Mouse (Mus musculus) testis, adult 2 months (tissue): ENCODE data around the gene Hdac10. TPM values are rescaled to one million over a fixed set of nuclear protein-coding genes. Genes with fewer than 3 reads are reported as not detected.

Experiments
- H3K27ac ChIP-seq: fragments of 200-500 bp; 2 replicates; pipeline ENCODE4 v1.5.1; 2012; ENCODE audit warnings: low read depth, low read length; ENCODE audit not compliant: control insufficient read depth, insufficient read depth
- H3K27me3 ChIP-seq: fragments of 200-500 bp; 2 replicates; pipeline ENCODE4 v1.6.1; 2012; ENCODE audit warnings: mild to moderate bottlenecking, low read length, moderate library complexity; ENCODE audit not compliant: control insufficient read depth, insufficient read depth
- H3K36me3 ChIP-seq: fragments of 200-500 bp; 2 replicates; pipeline ENCODE4 v1.6.1; 2012; ENCODE audit warnings: mild to moderate bottlenecking, low read length; ENCODE audit not compliant: control insufficient read depth, insufficient read depth
- H3K4me1 ChIP-seq: fragments of 200-500 bp; 2 replicates; pipeline ENCODE4 v1.6.1; 2012; ENCODE audit warnings: low read length; ENCODE audit not compliant: control insufficient read depth, insufficient read depth
- H3K4me3 ChIP-seq: fragments of 200-500 bp; 2 replicates; pipeline ENCODE4 v1.5.1; 2012; ENCODE audit warnings: low read depth, mild to moderate bottlenecking, low read length, moderate library complexity, mixed read lengths; ENCODE audit not compliant: control insufficient read depth
- CTCF ChIP-seq: fragments of 200-500 bp; IDR thresholded peaks from 2 replicates; pipeline ENCODE4 v1.5.1; 2012; ENCODE audit warnings: low read depth, mild to moderate bottlenecking, inconsistent platforms, low read length, moderate library complexity; ENCODE audit not compliant: control insufficient read depth, insufficient read depth, insufficient replicate concordance
- POLR2A ChIP-seq: fragments of 200-500 bp; IDR thresholded peaks from 2 replicates; pipeline ENCODE4 v1.6.1; 2012; ENCODE audit warnings: low read depth, mild to moderate bottlenecking, inconsistent platforms, low read length, moderate library complexity; ENCODE audit not compliant: control insufficient read depth
- polyA plus RNA-seq: library from polyadenylated mRNA; depleted of rRNA; stranded (reverse); fragments of >200 nt; gene quantifications from 2 replicates; pipeline ENCODE4 v1.2.3, GENCODE M21; 2012

Gene Hdac10
- polyA plus RNA-seq, 1 experiment: 4.5 TPM

DNA sequence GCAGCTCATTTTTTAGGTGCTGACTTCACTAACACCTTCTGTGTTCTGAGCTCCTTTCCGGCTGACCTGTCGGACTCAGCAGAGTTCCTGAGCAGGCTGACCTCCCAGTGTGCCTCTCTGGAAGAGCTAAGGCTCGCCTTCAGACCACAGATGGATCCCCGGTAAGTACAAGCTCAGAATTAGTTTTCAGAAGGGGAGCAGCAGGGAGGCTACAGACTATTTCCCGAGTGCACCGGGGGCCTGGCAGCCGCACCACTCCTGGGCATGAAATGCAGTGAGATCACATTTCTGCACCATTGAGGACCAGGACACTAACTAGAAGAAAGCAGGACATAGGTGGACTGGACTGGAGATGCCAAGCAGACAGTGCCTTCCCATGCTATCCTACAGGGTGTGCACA lies 29.9 kb downstream of the Hdac10 start:
- TF ChIP-seq POLR2A: no peak
- no peak for TF ChIP-seq CTCF
- Histone ChIP-seq H3K36me3 (peaks cover 5% of the 10 kb centered on the region), H3K27me3 (no peaks in the 10 kb centered on the region), H3K4me1 (no peaks in the 10 kb centered on the region), H3K4me3 (no peak overlapping the region), H3K27ac (no peak overlapping the region)

GRCm38 (mm10) chr15:89097450-89097849 lies 31.1 kb downstream of the Hdac10 start:
- no peaks in the 10 kb centered on the region for H3K27me3 ChIP-seq
- H3K36me3 ChIP-seq: peaks cover 5% of the 10 kb centered on the region

DNA sequence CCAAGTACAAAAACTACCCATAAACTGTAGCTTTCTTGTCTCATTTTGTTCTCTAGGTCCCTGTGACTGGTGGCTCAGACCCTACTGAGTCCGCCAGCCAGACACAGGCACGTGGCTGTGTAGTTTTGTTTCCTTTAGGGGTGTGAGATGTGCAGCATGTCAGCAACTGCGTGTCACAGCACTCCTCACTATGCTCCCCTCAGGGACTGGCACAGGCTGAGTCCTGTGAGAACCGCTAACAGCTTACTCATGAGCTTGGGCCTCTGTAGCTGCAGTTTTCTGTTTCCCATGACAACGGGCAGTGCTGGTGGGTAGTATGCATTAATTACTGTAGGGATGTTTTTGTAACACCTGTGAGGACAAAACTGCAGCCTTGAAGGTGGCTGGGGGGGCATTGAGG lies 36.3 kb downstream of the Hdac10 start:
- peaks cover 1% of the 10 kb centered on the region for H3K36me3 ChIP-seq
- no peak overlapping the region for H3K27ac ChIP-seq
- H3K27me3 ChIP-seq: no peaks in the 10 kb centered on the region
- TF ChIP-seq POLR2A (no peak), CTCF (no peak)
- H3K4me1 ChIP-seq: peaks cover 7% of the 10 kb centered on the region
- no peak overlapping the region for H3K4me3 ChIP-seq

More at GRCm38 (mm10) chr15:89097450-89097849, 31.1 kb downstream of the Hdac10 start:
- Histone ChIP-seq H3K4me1 (no peaks in the 10 kb centered on the region), H3K27ac (no peak overlapping the region), H3K4me3 (no peak overlapping the region)
- TF ChIP-seq CTCF (no peak), POLR2A (no peak)

- TF ChIP-seq POLR2A: no peak
- no peak for TF ChIP-seq CTCF
- peaks cover 1% of the 10 kb centered on the region for H3K36me3 ChIP-seq
- H3K27me3 ChIP-seq: no peaks in the 10 kb centered on the region
- no peak overlapping the region for H3K4me3 ChIP-seq
- peaks cover 7% of the 10 kb centered on the region for H3K4me1 ChIP-seq
- no peak overlapping the region for H3K27ac ChIP-seq
These were observed 37.8 kb downstream of the Hdac10 start for GRCm38 (mm10) chr15:89090662-89091061.

GRCm38 (mm10) chr15:89089248-89090051 lies 39.0 kb downstream of the Hdac10 start:
- TF ChIP-seq CTCF: no peak
- TF ChIP-seq POLR2A: no peak
- peak overlapping the region; percentile 83 for H3K4me3 ChIP-seq
- H3K36me3 ChIP-seq: no peaks in the 10 kb centered on the region; the same call in 1 of the 2 replicates
- peaks cover 7% of the 10 kb centered on the region for H3K4me1 ChIP-seq
- no peaks in the 10 kb centered on the region for H3K27me3 ChIP-seq
- peak overlapping the region; percentile 52 for H3K27ac ChIP-seq

- Histone ChIP-seq H3K27ac (peak within 1 kb of the TSS; percentile 52), H3K36me3 (no peaks in the 10 kb centered on the region), H3K4me1 (peaks cover 7% of the 10 kb centered on the region), H3K4me3 (peak within 1 kb of the TSS; percentile 83), H3K27me3 (no peaks in the 10 kb centered on the region)
- TF ChIP-seq CTCF (no peak), POLR2A (peak; percentile 84)
These were observed 39.8 kb downstream of the Hdac10 start, which contains the start of gene Selenoo for GRCm38 (mm10) chr15:89088607-89089247. Gene Selenoo (plus strand): TSS chr15:89089084.

DNA sequence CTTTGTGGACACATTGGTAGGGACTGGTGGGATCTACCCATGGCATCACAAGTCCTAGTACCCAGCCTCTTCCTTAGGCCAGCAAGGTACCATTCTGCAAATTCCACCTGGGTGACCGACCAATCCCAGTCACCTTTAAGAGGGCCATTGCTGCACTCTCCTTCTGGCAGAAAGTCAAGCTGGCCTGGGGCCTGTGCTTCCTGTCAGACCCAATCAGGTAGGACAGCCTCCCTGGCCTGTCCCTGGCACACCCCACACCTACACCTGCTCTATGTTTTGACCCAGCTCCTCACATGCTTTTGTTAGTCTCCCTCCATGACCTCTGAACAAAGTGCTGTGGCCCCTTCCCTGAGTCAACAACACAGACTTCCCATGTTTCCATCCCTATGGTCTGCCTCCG lies 43.7 kb downstream of the Hdac10 start:
- H3K36me3 ChIP-seq: no peaks in the 10 kb centered on the region; the same call in 1 of the 2 replicates
- H3K27me3 ChIP-seq: no peaks in the 10 kb centered on the region
- TF ChIP-seq CTCF: no peak
- no peak for TF ChIP-seq POLR2A
- H3K4me3 ChIP-seq: no peak overlapping the region
- peaks cover 4% of the 10 kb centered on the region for H3K4me1 ChIP-seq
- H3K27ac ChIP-seq: no peak overlapping the region
